Mouse (Mus musculus) left cerebral cortex, adult 8-10 months (tissue): ENCODE data around the gene Neu1. TPM values are rescaled to one million over a fixed set of nuclear protein-coding genes. Genes with fewer than 3 reads are reported as not detected.
"Not testable (repeated sequence)": the region's sequence is repeated elsewhere in the genome, so short reads cannot be mapped to it uniquely, and the experiment has no call there.

Experiments used
- DNase-seq, 2 experiments: peaks; one replicate each; pipeline ENCODE4 v3.0.0; 2022; ENCODE audit warnings: low spot score in 2 of 2
- total RNA-seq, 4 experiments: library from RNA; stranded (reverse); gene quantifications; 2 replicates each; pipeline ENCODE4 v1.2.4; 2022

The Neu1 gene
- total RNA-seq, 4 experiments from 2014 or later: 40.1 to 44.4 (median 42.7) TPM

DNA sequence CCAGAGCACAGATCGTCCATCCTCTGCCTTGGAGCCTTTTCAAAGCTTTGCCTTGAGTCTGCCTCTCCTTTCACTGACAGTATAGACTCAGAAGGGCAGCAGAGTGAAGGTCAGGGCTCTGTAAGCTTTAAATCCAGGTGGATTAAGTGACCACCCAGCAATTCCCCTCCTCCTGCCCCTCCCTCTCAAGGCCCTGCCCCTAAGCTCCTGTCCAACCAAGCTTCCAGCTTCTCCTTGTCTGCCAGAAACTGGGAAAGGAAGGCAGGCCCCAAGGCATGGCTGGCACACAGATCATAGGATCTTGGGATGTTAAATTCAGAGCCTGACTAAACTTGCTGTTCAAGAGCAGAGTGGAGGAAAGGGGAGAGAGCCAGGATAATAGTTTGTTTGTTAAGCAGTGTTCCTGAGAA lies 33.6 kb downstream of the Neu1 start:
- DNase-seq: no peak

DNA sequence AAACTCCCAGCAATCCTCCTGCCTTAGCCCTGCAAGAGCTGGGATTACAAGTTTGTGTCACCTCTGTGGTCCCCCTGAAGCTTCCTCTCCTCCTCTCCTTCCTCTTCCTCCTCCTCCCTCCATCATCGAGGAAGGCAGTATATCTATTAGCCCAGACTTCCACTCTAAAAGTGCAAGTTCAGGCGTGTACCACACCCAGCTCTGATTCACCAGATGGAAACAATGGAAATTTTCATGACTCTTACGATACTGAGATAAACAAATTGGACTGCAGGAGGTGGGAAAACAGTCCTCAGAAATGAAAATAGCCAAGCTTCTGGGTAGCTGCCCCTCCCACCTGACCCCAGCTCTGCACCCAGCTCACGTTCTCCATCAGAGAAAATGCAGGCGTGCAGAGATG lies 34.6 kb downstream of the Neu1 start:
- DNase-seq: no peak

DNA sequence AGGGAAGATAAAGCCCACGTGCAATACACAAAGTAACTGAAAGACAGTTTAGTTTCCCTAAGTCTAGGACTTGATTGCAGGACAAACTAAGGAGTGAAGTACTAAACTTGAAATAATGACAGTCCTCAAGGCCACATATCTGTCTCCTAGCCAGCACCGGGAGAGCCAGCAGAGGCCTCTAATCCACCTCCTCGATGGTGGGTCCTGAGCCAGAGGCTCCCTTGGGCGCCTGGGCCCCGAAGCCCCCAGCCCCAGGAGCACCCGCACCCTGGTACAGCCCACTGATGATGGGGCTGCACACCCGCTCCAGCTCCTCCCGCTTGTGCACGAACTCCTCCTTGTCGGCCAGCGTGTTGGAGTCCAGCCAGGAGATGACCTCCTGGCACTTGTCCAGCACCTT lies 38.8 kb downstream of the Neu1 start, which contains the start of gene Gm20481:
Gm20481 (plus strand) TSS at position 91 of the 400 bp plus-strand sequence.
- not testable (repeated sequence) for DNase-seq

DNA sequence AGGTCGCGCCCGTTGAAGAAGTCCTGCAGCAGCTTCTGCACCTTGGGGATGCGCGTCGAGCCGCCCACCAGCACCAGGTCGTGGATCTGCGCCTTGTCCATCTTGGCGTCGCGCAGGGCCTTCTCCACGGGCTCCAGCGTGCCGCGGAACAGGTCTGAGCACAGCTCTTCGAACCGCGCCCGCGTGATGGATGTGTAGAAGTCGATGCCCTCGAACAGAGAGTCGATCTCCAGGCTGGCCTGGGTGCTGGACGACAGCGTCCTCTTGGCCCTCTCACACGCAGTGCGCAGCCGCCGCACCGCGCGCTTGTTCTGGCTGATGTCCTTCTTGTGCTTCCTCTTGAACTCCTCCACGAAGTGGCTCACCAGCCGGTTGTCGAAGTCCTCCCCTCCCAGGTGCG lies 39.8 kb downstream of the Neu1 start:
- DNase-seq: not testable (repeated sequence)

DNA sequence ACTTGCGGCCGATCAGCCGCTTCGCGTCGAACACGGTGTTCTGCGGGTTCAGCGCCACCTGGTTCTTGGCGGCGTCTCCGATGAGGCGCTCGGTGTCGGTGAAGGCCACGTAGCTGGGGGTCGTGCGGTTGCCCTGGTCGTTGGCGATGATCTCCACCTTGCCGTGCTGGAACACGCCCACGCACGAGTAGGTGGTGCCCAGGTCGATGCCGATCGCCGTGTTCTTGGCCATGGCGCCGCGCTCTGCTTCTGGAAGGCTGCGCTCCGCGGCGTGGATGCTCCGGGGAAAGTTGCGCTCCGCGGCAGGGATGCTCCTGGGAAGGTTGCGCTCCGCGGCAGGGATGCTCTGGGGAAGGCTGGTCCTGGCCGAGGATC lies 40.6 kb downstream of the Neu1 start:
- not testable (repeated sequence) for DNase-seq

DNA sequence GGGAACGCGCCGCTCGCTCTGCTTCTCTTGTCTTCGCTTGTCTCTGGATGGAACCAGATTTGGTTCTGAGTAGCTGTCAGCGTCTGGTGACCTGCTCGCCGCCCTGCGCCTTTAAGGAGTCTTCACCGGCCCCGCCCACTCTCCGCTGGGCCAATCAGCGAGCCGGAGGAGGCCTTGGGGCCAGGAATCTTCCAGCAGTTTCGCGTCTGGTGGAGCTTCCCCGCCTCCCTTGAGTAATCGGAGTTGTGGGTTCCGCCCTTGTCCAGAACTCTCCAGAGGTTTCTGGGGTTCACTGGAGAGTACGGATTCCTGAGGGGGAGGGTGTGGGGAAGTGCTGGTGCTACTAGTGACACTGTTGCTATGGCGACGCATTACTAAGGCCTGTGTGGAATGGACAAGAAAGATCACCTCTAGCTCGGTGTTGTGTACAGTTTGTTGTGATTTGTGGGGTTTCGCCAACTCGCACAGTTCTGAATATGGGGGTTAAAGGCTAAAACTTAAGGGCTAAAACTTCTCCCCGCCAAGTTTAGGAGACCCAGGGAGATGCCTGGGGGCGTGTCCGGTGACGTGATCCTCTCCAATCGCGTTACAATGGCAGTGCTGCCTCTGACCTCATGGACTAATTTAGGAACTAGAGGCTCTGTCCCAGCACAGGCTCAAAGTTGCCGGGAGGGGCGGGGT lies 41.2 kb downstream of the Neu1 start, which contains the start of the genes Hspa1a and Hspa1l:
Hspa1a (minus strand) TSS at position 88 of the 681 bp plus-strand sequence.
Hspa1l (plus strand) TSS at position 635 of the 681 bp plus-strand sequence.
- peak; percentile 68 to 78 for DNase-seq

DNA sequence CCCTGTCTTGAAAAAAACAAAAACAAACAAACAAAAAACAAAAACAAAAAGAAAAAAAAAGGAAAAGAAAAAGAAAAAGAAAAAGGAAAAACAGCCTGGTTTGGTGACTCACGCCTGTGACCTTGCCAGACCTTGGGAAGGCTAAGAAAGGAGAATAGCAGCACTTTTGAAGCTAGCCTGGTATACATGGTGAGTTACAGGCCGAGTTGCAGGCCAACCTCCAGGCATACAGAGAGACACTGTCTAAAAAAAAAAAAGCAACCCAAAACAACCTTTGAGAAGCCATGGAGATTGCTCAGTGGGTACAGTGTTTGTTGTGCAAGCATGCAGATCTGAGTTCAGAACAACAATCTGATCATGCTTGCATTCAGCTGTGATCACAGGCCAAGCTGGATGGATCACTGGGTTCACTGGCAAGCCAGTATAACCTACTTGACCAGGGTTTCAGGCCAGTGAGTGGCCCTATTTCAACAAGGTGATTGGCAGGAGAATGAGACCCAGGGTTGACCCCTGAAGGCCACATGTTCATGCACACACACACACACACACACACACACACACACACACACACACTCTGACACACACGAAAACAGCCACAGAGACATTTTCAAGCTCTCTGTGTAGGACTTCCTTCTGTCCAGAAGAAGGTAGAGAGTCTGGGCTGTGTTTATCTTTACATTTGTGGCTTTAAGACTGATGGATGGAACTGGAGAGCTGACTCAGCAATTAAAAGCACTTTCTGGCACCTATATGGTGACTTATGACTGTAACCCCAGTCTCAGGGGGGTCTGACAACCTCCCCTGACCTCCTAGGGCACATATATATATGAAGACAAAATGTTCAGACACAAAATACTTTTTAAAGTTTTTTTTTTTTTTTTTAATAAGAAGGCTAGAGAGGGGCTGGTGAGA lies 44.8 kb downstream of the Neu1 start:
- DNase-seq: no peak

DNA sequence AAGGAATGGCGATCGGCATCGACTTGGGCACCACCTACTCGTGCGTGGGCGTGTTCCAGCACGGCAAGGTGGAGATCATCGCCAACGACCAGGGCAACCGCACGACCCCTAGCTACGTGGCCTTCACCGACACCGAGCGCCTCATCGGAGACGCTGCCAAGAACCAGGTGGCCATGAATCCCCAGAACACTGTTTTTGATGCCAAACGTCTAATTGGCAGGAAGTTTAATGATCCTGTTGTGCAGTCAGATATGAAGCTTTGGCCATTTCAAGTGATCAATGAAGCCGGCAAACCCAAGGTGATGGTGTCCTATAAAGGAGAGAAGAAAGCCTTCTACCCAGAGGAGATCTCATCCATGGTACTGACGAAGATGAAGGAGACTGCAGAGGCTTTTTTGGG lies 45.9 kb downstream of the Neu1 start:
- DNase-seq: no peak

DNA sequence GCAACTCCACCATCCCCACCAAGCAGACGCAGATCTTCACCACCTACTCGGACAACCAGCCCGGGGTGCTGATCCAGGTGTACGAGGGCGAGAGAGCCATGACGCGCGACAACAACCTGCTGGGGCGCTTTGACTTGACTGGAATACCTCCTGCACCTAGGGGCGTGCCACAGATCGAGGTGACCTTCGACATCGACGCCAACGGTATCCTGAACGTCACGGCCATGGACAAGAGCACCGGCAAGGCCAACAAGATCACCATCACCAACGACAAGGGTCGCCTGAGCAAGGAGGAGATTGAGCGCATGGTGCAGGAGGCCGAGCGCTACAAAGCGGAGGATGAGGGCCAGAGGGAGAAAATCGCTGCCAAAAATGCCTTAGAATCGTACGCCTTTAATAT lies 47.2 kb downstream of the Neu1 start:
- no peak for DNase-seq

DNA sequence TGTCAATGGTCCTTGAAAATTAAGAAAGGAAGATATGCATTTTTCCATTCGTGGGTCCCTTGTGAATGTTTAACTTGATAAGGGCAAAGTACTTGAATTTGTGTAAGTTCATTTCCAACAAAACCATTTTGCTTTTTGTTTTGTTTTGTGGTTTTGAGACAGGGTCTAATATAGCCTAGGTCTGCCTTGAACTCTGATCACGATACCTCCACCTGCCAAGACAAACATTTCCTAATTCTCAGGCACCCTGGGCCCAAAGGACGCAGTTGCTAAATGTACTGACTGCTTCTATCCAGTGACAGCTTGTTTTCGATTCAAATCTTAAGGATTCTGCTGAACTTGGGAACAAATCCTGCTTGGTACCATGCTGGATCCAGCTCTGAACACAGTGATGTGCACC lies 48.6 kb downstream of the Neu1 start:
- DNase-seq: no peak

DNA sequence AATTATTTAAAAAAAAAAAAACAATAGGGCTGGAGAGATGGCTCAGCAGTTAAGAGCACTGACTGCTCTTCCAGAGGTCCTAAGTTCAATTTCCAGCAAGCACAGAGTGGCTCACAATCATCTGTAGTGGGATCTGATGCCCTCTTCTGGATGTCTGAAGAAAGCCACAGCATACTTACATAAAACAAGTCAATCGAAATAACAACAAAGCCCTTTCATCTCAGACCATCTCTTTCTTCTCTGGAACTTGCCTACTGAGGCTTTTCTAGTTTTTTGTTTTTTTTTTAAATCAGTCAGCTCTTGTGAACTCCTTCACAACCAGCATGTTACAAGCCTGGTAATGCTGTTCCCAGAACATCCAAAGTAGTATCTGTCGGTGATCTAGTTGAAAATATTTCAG lies 49.6 kb downstream of the Neu1 start:
- no peak for DNase-seq

DNA sequence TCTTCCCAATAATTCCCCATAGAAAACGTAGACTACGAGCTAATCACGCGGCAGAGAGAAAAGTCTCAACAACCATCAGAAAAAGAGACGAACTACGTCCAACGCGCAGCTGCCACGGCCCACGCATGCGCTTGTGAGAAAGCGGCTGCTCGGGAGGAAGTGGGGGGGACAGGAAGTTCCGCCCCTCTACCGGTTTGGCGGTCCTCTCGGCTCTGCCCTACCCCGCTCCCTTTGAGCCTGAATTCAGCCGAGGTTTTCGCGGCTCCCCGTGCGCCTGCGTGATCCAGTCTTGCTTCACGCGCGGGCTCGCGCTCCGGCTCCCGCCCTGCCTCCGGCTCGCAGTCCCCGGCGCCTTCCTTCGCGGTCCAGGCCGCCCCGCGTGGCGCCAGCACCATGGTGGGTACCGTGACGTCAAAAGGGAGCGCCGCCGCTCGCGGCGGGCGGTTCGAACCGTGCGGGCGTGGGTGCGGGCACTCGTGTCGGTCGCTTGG lies 50.7 kb downstream of the Neu1 start, which contains the start of gene Lsm2:
Lsm2 (plus strand) TSS at position 173 of the 491 bp plus-strand sequence.
- peak; percentile 88 to 90 for DNase-seq

DNA sequence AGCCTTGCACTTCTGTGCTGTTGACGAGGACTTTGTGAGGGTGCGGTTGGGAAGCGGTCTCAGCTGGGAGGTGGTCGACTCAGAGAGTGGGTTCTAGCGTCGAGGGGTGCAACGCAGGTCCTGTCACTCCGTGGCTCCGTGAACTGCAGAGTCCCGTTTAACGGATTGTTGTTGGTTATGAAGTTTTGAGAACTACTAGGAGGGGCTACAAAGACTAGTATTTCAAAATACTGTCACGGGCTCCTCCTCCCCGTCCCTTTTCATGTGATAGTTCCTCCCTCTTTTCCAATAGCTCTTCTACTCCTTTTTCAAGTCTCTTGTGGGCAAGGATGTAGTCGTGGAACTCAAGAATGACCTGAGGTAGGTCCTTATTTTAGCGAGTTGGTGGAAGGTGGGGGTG lies 51.3 kb downstream of the Neu1 start:
- DNase-seq: no peak

DNA sequence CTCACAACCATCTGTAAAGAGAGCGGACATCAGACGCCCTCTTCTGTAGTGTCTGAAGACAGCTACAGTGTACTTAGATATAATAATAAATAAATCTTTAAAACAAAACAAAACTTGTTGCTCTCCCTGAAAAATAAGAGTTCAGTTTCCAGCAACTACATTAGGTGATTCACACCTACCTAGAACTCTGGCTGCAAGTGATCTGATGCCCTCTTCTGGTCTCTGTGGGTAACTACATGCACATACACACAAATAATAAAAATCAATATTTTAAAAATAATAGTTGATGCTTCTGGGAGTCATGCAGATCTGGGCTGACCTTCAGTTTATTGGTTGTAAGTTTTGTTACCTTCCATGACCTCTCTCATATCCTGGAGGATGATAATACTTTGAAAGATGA lies 53.2 kb downstream of the Neu1 start:
- DNase-seq: no peak

Other genes with a start within 250 kb of the Neu1 start
- 100 to 1,000 TPM in 2 of 4 experiments, 10 to 100 TPM in 2; 27.2 to 188 (median 81.4) TPM for gene C4b, start 187.4 kb upstream of the Neu1 start, total RNA-seq
- gene Cyp21a1, start 126.7 kb upstream of the Neu1 start, total RNA-seq: 1 to 10 TPM in 2 of 4 experiments, not detected in 2; 3.1 to 3.7 TPM
- gene Stk19, start 94.3 kb upstream of the Neu1 start, total RNA-seq: 10 to 100 TPM; 45.3 to 49.5 (median 47.7) TPM
- 10 to 100 TPM; 31.8 to 37.2 (median 34.0) TPM for gene Dxo, start 94.2 kb upstream of the Neu1 start, total RNA-seq
- gene Skiv2l, start 81.0 kb upstream of the Neu1 start, total RNA-seq: 10 to 100 TPM; 61.1 to 73.1 (median 67.3) TPM
- gene Nelfe, start 80.9 kb upstream of the Neu1 start, total RNA-seq: 10 to 100 TPM; 34.8 to 38.3 (median 37.2) TPM
- gene Cfb, start 68.7 kb upstream of the Neu1 start, total RNA-seq: under 1 TPM in 1 of 4 experiments, not detected in 3; 0.43 TPM
- 1 to 10 TPM; 8.3 to 9.1 (median 9.0) TPM for gene Zbtb12, start 51.8 kb upstream of the Neu1 start, total RNA-seq
- not detected for gene Gm20547, start 49.2 kb upstream of the Neu1 start, total RNA-seq
- 1 to 10 TPM; 1.6 to 5.9 (median 4.0) TPM for gene C2, start 33.0 kb upstream of the Neu1 start, total RNA-seq
- gene Ehmt2, start 32.8 kb upstream of the Neu1 start, total RNA-seq: 100 to 1,000 TPM; 182 to 191 (median 185) TPM
- under 1 TPM; 0.33 to 0.66 (median 0.51) TPM for gene Slc44a4, start 16.8 kb upstream of the Neu1 start, total RNA-seq
- 10 to 100 TPM in 2 of 4 experiments, 1 to 10 TPM in 2; 6.9 to 13.1 (median 10.4) TPM for gene Hspa1b, start 28.0 kb downstream of the Neu1 start, total RNA-seq
- not detected for gene Gm20481, start 38.7 kb downstream of the Neu1 start, total RNA-seq
- gene Hspa1a, start 40.9 kb downstream of the Neu1 start, total RNA-seq: 10 to 100 TPM; 11.9 to 17.5 (median 13.7) TPM
- gene Hspa1l, start 41.5 kb downstream of the Neu1 start, total RNA-seq: under 1 TPM; 0.24 to 0.72 (median 0.58) TPM
- gene Lsm2, start 50.6 kb downstream of the Neu1 start, total RNA-seq: 10 to 100 TPM; 14.1 to 22.5 (median 17.3) TPM
- gene Vars, start 69.7 kb downstream of the Neu1 start, total RNA-seq: 10 to 100 TPM; 43.5 to 53.0 (median 48.2) TPM
- 1 to 10 TPM in 3 of 4 experiments, under 1 TPM in 1; 0.95 to 1.5 (median 1.3) TPM for gene Vwa7, start 85.3 kb downstream of the Neu1 start, total RNA-seq
- under 1 TPM in 2 of 4 experiments, not detected in 2; 0.59 to 0.67 TPM for gene Sapcd1, start 96.8 kb downstream of the Neu1 start, total RNA-seq
- 1 to 10 TPM in 1 of 4 experiments, under 1 TPM in 2, not detected in 1; 0.34 to 1.2 (median 0.78) TPM for gene Msh5, start 115.5 kb downstream of the Neu1 start, total RNA-seq
- 10 to 100 TPM; 10.2 to 18.3 (median 11.8) TPM for gene Clic1, start 118.7 kb downstream of the Neu1 start, total RNA-seq
- 10 to 100 TPM; 13.1 to 20.2 (median 14.8) TPM for gene Ddah2, start 127.8 kb downstream of the Neu1 start, total RNA-seq
- not detected for gene Ly6g6c, start 134.1 kb downstream of the Neu1 start, total RNA-seq
- gene Mpig6b, start 134.9 kb downstream of the Neu1 start, total RNA-seq: under 1 TPM in 1 of 4 experiments, not detected in 3; 0.15 TPM
- 1 to 10 TPM; 3.7 to 4.9 (median 4.0) TPM for gene Ly6g6e, start 145.6 kb downstream of the Neu1 start, total RNA-seq
- 1 to 10 TPM in 3 of 4 experiments, under 1 TPM in 1; 0.70 to 1.8 (median 1.3) TPM for gene Ly6g6d, start 146.8 kb downstream of the Neu1 start, total RNA-seq
- gene Ly6g6f, start 154.4 kb downstream of the Neu1 start, total RNA-seq: under 1 TPM in 2 of 4 experiments, not detected in 2; 0.50 to 0.54 TPM
- gene Abhd16a, start 158.0 kb downstream of the Neu1 start, total RNA-seq: 100 to 1,000 TPM; 117 to 125 (median 121) TPM
- not detected for gene Ly6g5c, start 177.0 kb downstream of the Neu1 start, total RNA-seq
- gene Ly6g5b, start 184.2 kb downstream of the Neu1 start, total RNA-seq: under 1 TPM; 0.32 to 1.00 (median 0.46) TPM
- gene Gpank1, start 190.2 kb downstream of the Neu1 start, total RNA-seq: 10 to 100 TPM; 19.7 to 24.5 (median 22.8) TPM
- gene Csnk2b, start 190.8 kb downstream of the Neu1 start, total RNA-seq: 100 to 1,000 TPM; 188 to 228 (median 194) TPM
- 10 to 100 TPM; 25.6 to 34.3 (median 30.1) TPM for gene D17H6S53E, start 195.1 kb downstream of the Neu1 start, total RNA-seq
- not detected for gene Apom, start 200.8 kb downstream of the Neu1 start, total RNA-seq
- gene Bag6, start 203.9 kb downstream of the Neu1 start, total RNA-seq: 100 to 1,000 TPM; 263 to 306 (median 290) TPM
- 100 to 1,000 TPM; 272 to 295 (median 280) TPM for gene Prrc2a, start 233.6 kb downstream of the Neu1 start, total RNA-seq
- 10 to 100 TPM; 11.2 to 30.3 (median 17.4) TPM for gene Aif1, start 244.8 kb downstream of the Neu1 start, total RNA-seq